Mouse (Mus musculus) right cerebral cortex, postnatal 10 days (tissue): ENCODE data around the gene F12.
"Not testable (repeated sequence)": the region's sequence is repeated elsewhere in the genome, so short reads cannot be mapped to it uniquely, and the experiment has no call there.

Source experiments
- DNase-seq, 2 experiments: peaks; one replicate each; pipeline ENCODE4 v3.0.0; 2021; ENCODE audit warnings: low spot score in 2 of 2

Gene F12

DNA sequence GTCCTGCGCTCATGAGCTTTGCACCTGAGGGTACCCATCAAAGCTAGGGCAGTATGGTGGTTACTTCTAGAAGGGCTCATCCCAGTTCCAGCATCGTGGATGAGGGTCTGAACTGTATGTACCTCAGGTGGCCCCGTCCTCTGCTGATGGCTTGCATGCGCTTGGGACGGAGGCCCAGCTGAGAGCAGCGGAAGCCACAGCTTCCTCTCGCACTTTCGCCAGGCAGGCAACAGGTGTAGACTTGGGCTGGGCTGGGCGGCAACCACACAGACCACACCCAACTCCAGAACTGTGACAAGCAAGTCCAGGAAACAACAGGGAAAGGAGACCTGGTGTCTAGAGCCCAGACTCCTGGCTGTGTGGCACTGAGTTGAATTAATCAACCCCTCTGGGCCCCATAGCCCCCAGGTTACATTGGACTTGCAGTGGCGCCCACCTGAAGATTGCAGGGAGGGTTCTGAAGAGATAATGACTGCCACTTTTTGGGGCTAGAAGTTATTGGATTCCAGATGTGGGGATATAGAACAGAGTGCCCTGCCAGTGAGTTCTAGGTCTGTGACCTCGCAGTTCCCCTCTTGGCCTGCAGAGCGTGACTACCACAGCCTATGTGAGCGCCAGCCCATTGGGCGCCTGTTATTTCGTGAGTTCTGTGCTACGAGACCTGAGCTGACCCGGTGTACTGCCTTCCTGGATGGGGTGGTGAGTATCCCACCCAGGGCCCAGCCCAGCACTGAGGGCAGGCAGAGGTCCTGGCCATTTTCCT lies 23.3 kb upstream of the F12 start:
- no peak for DNase-seq

DNA sequence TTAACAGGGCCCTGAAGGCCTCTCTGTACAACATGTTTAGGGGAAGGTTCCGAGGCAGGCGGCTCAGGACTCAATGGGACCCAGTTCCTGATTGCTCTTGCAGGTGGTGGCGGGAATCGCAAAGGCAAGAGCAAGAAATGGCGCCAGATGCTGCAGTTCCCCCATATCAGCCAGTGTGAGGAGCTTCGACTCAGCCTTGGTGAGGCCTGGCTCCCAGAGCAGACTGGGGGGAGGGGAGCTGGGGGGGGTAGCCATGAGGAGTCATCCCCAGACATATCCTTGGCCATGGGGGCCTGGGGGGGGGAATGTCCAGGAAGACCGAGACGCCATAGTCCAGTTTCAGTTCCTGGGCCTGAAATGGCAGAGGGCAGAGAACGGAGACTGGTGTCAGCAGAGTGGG lies 22.6 kb upstream of the F12 start:
- DNase-seq: no peak

DNA sequence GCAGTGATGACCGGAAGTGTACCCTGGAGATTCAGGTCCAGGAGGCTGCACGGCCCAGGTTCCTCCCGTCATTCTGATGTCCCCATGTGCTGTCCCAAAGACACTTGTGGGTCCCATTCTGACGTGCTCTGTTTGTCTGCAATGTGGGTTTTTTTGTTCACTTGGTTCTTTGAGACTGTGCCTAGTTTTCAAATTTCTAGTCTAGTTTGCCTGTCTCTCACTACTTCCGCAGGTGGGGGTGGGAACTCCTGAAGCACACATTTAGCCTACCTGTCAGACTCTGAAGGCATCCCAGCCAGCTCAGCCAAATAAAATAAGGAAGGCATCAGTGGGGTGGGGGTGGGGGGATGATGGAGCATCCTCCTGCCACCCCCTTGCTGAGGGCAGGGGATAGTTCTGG lies 21.5 kb upstream of the F12 start:
- no peak for DNase-seq

DNA sequence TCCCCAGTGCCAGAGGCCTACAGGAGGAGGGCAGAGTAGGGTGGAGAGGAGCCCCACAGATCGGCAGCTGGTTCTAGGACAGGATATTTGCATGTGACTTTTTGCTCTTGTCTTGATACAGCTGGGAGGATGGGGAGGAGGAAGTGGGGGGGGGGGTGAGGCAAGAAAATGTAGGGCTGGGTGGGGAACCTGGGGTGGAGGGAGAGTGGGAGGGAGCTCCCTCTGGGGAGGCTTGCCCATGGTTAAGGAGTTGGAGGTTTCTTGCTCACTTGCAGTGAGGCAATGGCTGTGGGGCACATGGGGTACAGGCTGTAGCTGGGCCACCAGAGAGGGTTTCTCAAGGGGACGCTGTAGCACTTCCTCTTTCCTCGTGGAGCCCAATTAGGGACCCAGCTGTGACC lies 20.9 kb upstream of the F12 start:
- no peak for DNase-seq

DNA sequence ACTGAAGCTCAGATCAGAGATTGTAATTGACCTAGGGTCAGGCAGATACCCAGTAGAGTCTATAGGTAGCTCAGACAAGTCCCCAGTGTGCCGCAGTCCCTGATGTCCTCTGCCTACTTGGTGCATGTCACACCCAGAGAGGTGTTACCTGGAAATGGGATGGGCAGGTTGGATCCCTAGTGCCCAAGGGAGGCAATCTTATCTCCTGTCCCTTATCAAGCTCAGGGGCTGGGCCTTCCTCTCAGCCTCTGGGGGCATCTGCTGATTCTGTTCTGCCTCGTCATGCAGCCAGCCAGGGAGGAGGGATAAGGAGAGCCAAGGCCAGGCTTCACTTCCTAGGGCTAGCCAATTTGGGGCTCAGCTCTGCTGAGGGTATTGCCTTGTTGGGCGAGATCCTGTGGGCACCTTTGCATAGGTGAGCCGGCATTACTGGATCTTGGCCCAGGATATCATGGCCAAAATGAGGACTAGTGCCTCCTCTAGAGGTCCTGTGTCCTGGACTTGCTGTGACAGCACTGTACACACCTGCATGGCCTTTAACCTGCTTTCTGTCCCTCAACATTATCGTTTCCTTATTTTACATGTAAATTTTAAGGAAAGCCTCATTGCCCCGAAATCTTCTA lies 20.0 kb upstream of the F12 start:
- DNase-seq: no peak

DNA sequence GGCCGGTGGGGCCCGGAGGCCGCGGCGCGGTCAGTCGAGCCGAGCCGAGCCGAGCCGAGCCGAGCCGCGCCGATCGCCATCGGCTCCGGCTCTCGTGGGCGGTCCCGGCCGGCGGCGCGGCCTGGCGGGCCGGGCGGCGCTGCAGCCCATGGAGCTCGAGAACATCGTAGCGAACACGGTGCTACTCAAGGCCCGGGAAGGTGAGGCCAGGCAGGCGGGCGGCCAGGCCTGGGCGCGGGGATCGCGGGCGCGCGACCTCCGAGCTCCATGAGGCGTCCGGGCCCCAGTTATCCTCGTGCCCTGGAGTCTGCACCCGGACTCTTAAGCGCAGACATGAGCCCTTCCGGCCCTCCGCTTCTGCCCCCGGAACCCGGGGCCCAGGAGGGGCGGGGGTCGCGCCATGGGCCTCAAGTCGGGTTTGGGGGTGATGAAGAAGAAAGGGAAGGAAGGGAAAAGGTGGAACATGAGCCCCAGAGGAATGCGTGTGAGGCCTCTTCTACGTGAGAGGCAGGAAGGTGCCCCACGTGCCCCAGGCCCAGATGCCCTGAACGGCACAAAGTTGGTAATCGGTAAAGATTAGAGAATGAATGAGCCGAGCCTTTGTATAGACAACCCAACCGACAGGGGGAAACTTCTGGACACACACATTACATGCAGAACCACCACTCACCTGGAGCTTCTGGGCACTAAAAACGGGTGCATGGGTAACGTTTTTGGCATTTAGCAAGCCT lies 18.9 kb upstream of the F12 start:
- DNase-seq: peak in 1 of 2 experiments; percentile 57

DNA sequence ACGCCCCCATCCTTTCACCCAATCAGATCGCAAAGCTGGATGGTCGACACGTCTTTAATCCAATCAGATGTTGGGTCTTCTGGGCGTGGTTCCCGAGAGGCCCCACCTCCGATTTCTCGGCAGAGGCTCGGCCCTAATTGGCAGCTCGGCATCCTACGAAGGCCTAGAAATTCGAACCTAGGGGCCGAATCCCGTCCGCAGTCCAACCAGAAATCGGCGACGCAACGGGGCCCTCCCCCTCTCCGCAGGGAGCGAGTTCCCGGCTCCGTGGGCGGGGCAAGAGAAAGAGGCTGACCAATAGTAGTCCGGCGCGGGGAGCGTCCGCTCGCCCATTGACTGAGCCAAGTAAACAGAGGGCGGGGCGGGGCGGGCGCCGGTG lies 18.3 kb upstream of the F12 start, which contains the start of gene Grk6:
Gene Grk6 (plus strand): TSS at position 136 of the 379 bp plus-strand sequence.
- peak; percentile 100 for DNase-seq

- DNase-seq: peak in 1 of 2 experiments; percentile 82
These were observed 17.8 kb upstream of the F12 start for GRCm38 (mm10) chr13:55444286-55444936.

DNA sequence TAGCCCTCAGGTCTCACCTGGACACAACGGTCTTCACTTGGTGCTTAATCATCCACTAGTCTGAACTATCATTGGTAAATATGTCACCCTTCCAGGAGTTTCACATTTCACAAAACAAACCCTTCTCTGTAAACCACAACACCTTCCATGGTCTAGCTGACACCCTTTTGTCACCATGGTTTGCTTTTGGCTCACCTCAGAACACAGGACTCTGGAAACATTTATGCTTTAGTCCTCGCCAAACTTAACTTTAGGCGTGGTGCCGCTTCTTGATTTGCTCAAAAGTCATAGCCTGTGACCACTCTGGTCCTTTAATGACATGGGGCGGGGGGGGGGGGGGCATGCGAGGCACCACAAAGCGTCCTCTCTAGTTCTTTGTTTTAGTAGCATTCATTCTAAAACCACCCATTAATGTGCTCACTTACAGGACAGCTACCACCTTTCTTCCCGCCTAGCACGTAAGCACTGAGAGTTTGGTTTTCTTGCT lies 17.2 kb upstream of the F12 start:
- DNase-seq: no peak

DNA sequence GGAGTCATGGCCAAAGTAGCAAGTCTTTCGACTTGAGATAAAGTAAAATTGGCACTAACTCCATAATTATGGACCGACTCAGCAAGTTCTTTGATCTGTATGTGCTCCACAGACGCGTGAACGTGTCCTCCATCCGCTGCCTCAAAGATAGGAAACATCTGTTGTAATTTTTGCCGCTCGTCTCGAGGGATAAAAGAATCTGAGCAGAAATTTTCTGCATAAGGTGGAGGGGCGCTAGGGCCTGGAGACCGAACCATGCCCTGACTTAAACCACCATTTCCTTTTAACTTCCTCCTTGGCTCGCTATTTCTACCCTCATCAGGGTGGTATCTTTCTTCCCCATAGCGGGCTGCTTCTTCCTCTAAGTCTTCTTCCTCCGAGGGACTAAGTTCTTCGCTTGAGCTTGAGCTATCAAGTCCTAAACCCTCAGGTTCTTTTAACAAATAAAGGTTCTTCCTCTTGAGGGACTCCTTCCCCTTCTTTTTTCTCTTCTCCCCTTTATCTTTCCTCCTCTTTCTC lies 10.6 kb upstream of the F12 start:
- not testable (repeated sequence) for DNase-seq

DNA sequence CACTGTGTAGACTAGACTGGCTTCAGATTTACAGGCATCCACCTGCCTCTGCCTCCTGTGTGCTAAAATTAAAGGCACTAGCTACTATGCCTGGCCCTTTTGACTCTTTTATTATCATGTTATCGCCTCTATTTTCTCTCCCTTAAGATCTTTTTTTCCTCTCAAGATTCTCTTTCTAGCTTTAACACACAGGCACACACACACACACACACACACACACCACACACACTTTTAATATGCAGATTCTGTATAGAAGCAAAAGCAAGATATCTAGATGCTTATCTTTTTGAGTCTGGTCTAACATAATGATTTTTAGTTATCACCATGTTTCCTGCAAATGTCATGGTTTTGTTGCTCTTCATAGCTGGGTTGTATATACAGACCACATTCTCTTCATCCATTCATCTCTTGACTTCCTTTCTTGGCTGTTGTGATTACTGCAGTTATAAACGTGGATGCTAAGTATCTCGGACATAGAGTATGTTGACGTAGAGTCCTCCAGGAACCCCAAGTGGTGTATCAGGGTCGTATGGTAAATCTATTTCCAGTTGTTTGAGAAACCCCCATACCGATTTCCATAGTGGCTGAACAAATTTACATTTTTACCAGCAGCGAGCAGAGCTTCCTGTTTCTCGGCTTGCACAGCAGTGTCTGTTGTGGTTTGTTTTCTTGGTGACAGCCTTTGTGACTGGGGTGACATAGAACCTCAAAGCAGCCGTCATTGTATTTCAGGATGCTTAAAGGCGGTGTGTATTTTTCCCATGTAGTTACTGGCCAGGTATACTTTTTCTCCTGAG lies 5.5 kb upstream of the F12 start:
- no peak for DNase-seq

DNA sequence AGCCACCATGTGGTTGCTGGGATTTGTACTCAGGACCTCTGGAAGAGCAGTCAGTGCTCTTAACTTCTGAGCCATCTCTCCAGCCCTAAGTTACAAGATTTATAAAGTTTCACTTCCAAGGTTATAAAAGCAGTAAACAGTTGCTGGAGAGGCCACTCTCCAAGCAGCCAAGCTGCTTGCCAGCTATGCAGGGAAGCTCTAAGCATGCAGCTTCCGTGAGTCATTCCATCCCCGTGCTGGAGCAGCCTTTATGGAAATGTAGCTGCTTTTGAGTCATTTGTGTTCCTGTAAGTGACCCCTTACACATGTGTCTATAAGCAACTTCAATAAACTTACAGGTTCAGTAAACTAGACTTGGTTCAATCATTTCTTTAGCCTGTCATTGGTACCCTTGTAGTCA lies 4.0 kb upstream of the F12 start:
- DNase-seq: no peak

DNA sequence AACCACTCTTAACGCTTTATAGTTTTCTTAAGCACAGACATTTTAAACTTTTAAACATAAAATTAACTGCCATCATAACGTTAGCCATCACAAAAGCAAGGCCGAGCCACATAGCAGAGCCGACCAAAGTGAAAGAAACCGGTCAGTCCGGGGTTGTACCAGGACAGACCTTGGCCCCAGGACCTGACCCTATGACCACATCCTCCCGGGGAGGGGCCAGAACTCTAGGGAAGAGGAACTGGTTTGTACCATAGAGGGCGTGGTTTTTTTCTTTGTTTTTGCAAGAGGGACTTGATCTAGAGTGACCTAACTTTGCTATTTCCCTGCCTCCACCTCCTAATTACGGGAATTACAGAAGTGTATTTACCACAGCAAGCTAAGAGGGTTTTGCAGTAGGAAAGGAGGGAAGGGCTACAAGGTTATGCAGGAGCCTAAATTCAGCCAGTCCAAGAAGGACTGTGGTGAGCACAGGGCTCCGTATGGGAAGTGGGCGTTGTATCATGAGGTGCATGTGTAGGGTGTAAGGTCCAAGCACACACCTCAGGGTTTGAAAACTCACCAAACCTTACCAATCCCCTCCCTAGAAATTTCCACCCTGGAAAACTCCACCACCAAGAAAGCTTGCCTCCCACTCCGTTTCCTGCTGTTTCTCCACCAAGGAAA lies 2.8 kb upstream of the F12 start:
- no peak for DNase-seq

GRCm38 (mm10) chr13:55420933-55421800 lies 5.4 kb downstream of the F12 start:
- peak; percentile 73 to 81 for DNase-seq

- no peak for DNase-seq
These were observed 6.3 kb downstream of the F12 start for GRCm38 (mm10) chr13:55420018-55420932.

GRCm38 (mm10) chr13:55419142-55419541 lies 7.5 kb downstream of the F12 start:
- no peak for DNase-seq

DNA sequence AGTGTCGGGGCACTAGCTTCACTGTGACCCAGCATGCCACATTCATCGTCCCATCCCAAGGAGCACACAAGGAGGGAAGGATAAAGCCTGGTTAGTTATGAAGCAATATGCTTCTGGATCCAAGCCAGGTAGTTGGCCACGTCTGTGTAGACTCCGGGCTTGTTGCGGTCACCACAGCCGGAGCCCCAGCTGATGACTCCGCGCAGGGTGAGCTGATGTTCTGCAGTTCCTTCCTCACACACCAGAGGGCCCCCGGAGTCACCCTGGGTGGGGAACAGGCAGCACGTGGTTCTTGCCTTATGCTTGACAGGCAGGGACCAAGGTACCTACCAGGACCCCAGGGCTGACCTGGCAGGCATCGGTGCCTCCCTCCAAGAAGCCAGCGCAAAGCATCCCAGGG lies 8.6 kb downstream of the F12 start:
- DNase-seq: peak; percentile 81 to 90

GRCm38 (mm10) chr13:55414743-55415380 lies 11.7 kb downstream of the F12 start, which contains the start of gene Pfn3:
Gene Pfn3 (minus strand): TSS chr13:55415232.
- peak; percentile 91 to 93 for DNase-seq
